Mouse (Mus musculus): Measurements from ENCODE around the gene Eomes. TPM values are rescaled to one million over a fixed set of nuclear protein-coding genes. Genes with fewer than 3 reads are reported as not detected.

Eomes gene
- total and polyA plus RNA-seq, 2 experiments from 2014 or later, result 0.19 to 2.2 TPM

- H3K9ac ChIP-seq (replicated peaks; ENCODE audit: low read length, poor library complexity, severe bottlenecking), result peak overlapping the region; percentile 83; the same call in 1 of the 2 replicates
- H3K9me3 ChIP-seq (ENCODE audit: low read length), result no peaks in the 10 kb centered on the region
- 71% methylated on average over 6 of the region's 6 CpGs for WGBS
- H3K4me2 ChIP-seq (ENCODE audit: low read depth, low read length, poor library complexity, severe bottlenecking), result peak overlapping the region; percentile 91
- no peaks in the 10 kb centered on the region for H3K27me3 ChIP-seq (ENCODE audit: insufficient read depth, low read length)
- H3K4me1 ChIP-seq (ENCODE audit: insufficient read depth, low read length), result peaks cover 8% of the 10 kb centered on the region; the same call in 1 of the 2 replicates
- ATAC-seq (ENCODE audit: low FRiP score) (no peak), DNase-seq (ENCODE audit: low spot score) (no peak)
- no peaks in the 10 kb centered on the region for H3K36me3 ChIP-seq (ENCODE audit: insufficient read depth, low read length)
- no peak overlapping the region for H3K27ac ChIP-seq (ENCODE audit: low read depth, low read length)
- TF ChIP-seq CTCF (IDR thresholded peaks at IDR 0.05), result no peak
- peak overlapping the region; percentile 93 for H3K4me3 ChIP-seq (ENCODE audit: low read depth, low read length)
Observed at GRCm38 (mm10) chr9:118507552-118507951, 29.5 kb downstream of the Eomes start.

- ATAC-seq (ENCODE audit: low FRiP score) (no peak), DNase-seq (ENCODE audit: low spot score) (no peak)
- Histone ChIP-seq H3K9me3 (ENCODE audit: low read length) (no peaks in the 10 kb centered on the region), H3K27me3 (ENCODE audit: insufficient read depth, low read length) (no peaks in the 10 kb centered on the region), H3K9ac (replicated peaks; ENCODE audit: low read length, poor library complexity, severe bottlenecking) (0 out of 2 replicates have a peak overlapping the region, but pooled peaks have one; percentile 29), H3K4me1 (ENCODE audit: insufficient read depth, low read length) (peaks cover 8% of the 10 kb centered on the region; the same call in 1 of the 2 replicates), H3K36me3 (ENCODE audit: insufficient read depth, low read length) (no peaks in the 10 kb centered on the region), H3K4me2 (ENCODE audit: low read depth, low read length, poor library complexity, severe bottlenecking) (peak overlapping the region; percentile 24; the same call in 1 of the 2 replicates), H3K27ac (ENCODE audit: low read depth, low read length) (no peak overlapping the region), H3K4me3 (ENCODE audit: low read depth, low read length) (no peak overlapping the region)
- WGBS, result 78% methylated on average over 7 of the region's 7 CpGs
- TF ChIP-seq CTCF (IDR thresholded peaks at IDR 0.05), result no peak
Observed at GRCm38 (mm10) chr9:118508601-118509000, 30.6 kb downstream of the Eomes start.

- DNase-seq (ENCODE audit: low spot score), result no peak
- TF ChIP-seq CTCF (IDR thresholded peaks at IDR 0.05), result no peak
Observed at GRCm38 (mm10) chr9:118510941-118511690, 33.1 kb downstream of the Eomes start.

GRCm38 (mm10) chr9:118512681-118513233, 34.7 kb downstream of the Eomes start:
- no peaks in the 10 kb centered on the region for H3K9me3 ChIP-seq (ENCODE audit: low read length)
- TF ChIP-seq CTCF (IDR thresholded peaks at IDR 0.05), result no peak
- H3K4me3 ChIP-seq (ENCODE audit: low read depth, low read length), result no peak overlapping the region
- DNase-seq (ENCODE audit: low spot score) (no peak), ATAC-seq (ENCODE audit: low FRiP score) (no peak)
- no peaks in the 10 kb centered on the region for H3K27me3 ChIP-seq (ENCODE audit: insufficient read depth, low read length)
- WGBS, result 88% methylated on average over 3 of the region's 3 CpGs
- no peak overlapping the region for H3K27ac ChIP-seq (ENCODE audit: low read depth, low read length)
- H3K9ac ChIP-seq (replicated peaks; ENCODE audit: low read length, poor library complexity, severe bottlenecking), result no peak overlapping the region
- no peak overlapping the region for H3K4me2 ChIP-seq (ENCODE audit: low read depth, low read length, poor library complexity, severe bottlenecking)
- H3K4me1 ChIP-seq (ENCODE audit: insufficient read depth, low read length), result peaks cover 8% of the 10 kb centered on the region; the same call in 1 of the 2 replicates
- H3K36me3 ChIP-seq (ENCODE audit: insufficient read depth, low read length), result peaks cover 9% of the 10 kb centered on the region; the same call in 1 of the 2 replicates

More at GRCm38 (mm10) chr9:118510941-118511690, 33.1 kb downstream of the Eomes start:
- 85% methylated on average over 15 of the region's 15 CpGs for WGBS
- Histone ChIP-seq H3K9ac (replicated peaks; ENCODE audit: low read length, poor library complexity, severe bottlenecking) (no peak overlapping the region), H3K4me1 (ENCODE audit: insufficient read depth, low read length) (peaks cover 8% of the 10 kb centered on the region; the same call in 1 of the 2 replicates), H3K4me3 (ENCODE audit: low read depth, low read length) (no peak overlapping the region), H3K9me3 (ENCODE audit: low read length) (no peaks in the 10 kb centered on the region), H3K4me2 (ENCODE audit: low read depth, low read length, poor library complexity, severe bottlenecking) (no peak overlapping the region), H3K27ac (ENCODE audit: low read depth, low read length) (no peak overlapping the region), H3K27me3 (ENCODE audit: insufficient read depth, low read length) (no peaks in the 10 kb centered on the region), H3K36me3 (ENCODE audit: insufficient read depth, low read length) (peaks cover 6% of the 10 kb centered on the region; the same call in 1 of the 2 replicates)
- no peak for ATAC-seq (ENCODE audit: low FRiP score)

GRCm38 (mm10) chr9:118515476-118515875, 37.5 kb downstream of the Eomes start:
- Histone ChIP-seq H3K27me3 (ENCODE audit: insufficient read depth, low read length) (no peaks in the 10 kb centered on the region), H3K27ac (ENCODE audit: low read depth, low read length) (no peak overlapping the region), H3K4me2 (ENCODE audit: low read depth, low read length, poor library complexity, severe bottlenecking) (no peak overlapping the region), H3K9me3 (ENCODE audit: low read length) (no peaks in the 10 kb centered on the region), H3K36me3 (ENCODE audit: insufficient read depth, low read length) (peaks cover 9% of the 10 kb centered on the region; the same call in 1 of the 2 replicates), H3K4me1 (ENCODE audit: insufficient read depth, low read length) (no peaks in the 10 kb centered on the region), H3K4me3 (ENCODE audit: low read depth, low read length) (no peak overlapping the region), H3K9ac (replicated peaks; ENCODE audit: low read length, poor library complexity, severe bottlenecking) (no peak overlapping the region)
- no peak for TF ChIP-seq CTCF (IDR thresholded peaks at IDR 0.05)
- no peak for ATAC-seq (ENCODE audit: low FRiP score)
- no peak for DNase-seq (ENCODE audit: low spot score)
- WGBS, result 93% methylated on average over 6 of the region's 6 CpGs

- Histone ChIP-seq H3K27me3 (ENCODE audit: insufficient read depth, low read length) (no peaks in the 10 kb centered on the region), H3K4me1 (ENCODE audit: insufficient read depth, low read length) (no peaks in the 10 kb centered on the region), H3K4me3 (ENCODE audit: low read depth, low read length) (no peak overlapping the region), H3K4me2 (ENCODE audit: low read depth, low read length, poor library complexity, severe bottlenecking) (no peak overlapping the region), H3K27ac (ENCODE audit: low read depth, low read length) (no peak overlapping the region), H3K9me3 (ENCODE audit: low read length) (no peaks in the 10 kb centered on the region), H3K36me3 (ENCODE audit: insufficient read depth, low read length) (peaks cover 9% of the 10 kb centered on the region; the same call in 1 of the 2 replicates), H3K9ac (replicated peaks; ENCODE audit: low read length, poor library complexity, severe bottlenecking) (no peak overlapping the region)
- ATAC-seq (ENCODE audit: low FRiP score), result no peak
- TF ChIP-seq CTCF (IDR thresholded peaks at IDR 0.05), result no peak
- DNase-seq (ENCODE audit: low spot score), result no peak
- 97% methylated on average over 3 of the region's 3 CpGs for WGBS
Observed at GRCm38 (mm10) chr9:118516162-118516561, 38.1 kb downstream of the Eomes start.

Measured in midbrain, postnatal 0 days (tissue).